Mouse (Mus musculus): ENCODE results near the gene Creb3.
"Not testable (repeated sequence)": the region's sequence is repeated elsewhere in the genome, so short reads cannot be mapped to it uniquely, and the experiment has no call there.

Gene Creb3

GRCm38 (mm10) chr4:43583421-43583820, 21.3 kb downstream of the Creb3 start:
- peak in 1 of 2 experiments; percentile 23 for DNase-seq (ENCODE audit: low spot score in 2 of 2)

GRCm38 (mm10) chr4:43584444-43585416, 22.6 kb downstream of the Creb3 start, which contains the start of gene Msmp:
Gene Msmp (minus strand): TSS chr4:43584494.
- peak in 1 of 2 experiments; percentile 25 for DNase-seq (ENCODE audit: low spot score in 2 of 2)

- DNase-seq (ENCODE audit: low spot score in 2 of 2) = no peak
Observed at GRCm38 (mm10) chr4:43585682-43586081, 23.6 kb downstream of the Creb3 start.

GRCm38 (mm10) chr4:43586411-43586810, 24.3 kb downstream of the Creb3 start:
- peak; percentile 27 to 28 for DNase-seq (ENCODE audit: low spot score in 2 of 2)

GRCm38 (mm10) chr4:43587681-43588080, 25.5 kb downstream of the Creb3 start:
- DNase-seq (ENCODE audit: low spot score in 2 of 2) = no peak

- DNase-seq (ENCODE audit: low spot score in 2 of 2) = peak; percentile 35 to 57
Observed at GRCm38 (mm10) chr4:43591543-43591942, 29.4 kb downstream of the Creb3 start.

- no peak for DNase-seq (ENCODE audit: low spot score in 2 of 2)
Observed at GRCm38 (mm10) chr4:43591961-43592360, 29.8 kb downstream of the Creb3 start.

- DNase-seq (ENCODE audit: low spot score in 2 of 2) = peak in 1 of 2 experiments; percentile 28
Observed at GRCm38 (mm10) chr4:43593453-43593852, 31.3 kb downstream of the Creb3 start.

GRCm38 (mm10) chr4:43596597-43596996, 34.5 kb downstream of the Creb3 start:
- DNase-seq (ENCODE audit: low spot score in 2 of 2) = not testable (repeated sequence)

GRCm38 (mm10) chr4:43598200-43598599, 36.1 kb downstream of the Creb3 start:
- DNase-seq (ENCODE audit: low spot score in 2 of 2) = peak in 1 of 2 experiments; percentile 5

GRCm38 (mm10) chr4:43598650-43599380, 36.7 kb downstream of the Creb3 start:
- peak in 1 of 2 experiments; percentile 4 for DNase-seq (ENCODE audit: low spot score in 2 of 2)

- peak in 1 of 2 experiments; percentile 6 for DNase-seq (ENCODE audit: low spot score in 2 of 2)
Observed at GRCm38 (mm10) chr4:43600195-43600934, 38.2 kb downstream of the Creb3 start.

GRCm38 (mm10) chr4:43604099-43604498, 42.0 kb downstream of the Creb3 start:
- peak in 1 of 2 experiments; percentile 5 for DNase-seq (ENCODE audit: low spot score in 2 of 2)

GRCm38 (mm10) chr4:43604751-43605685, 42.9 kb downstream of the Creb3 start:
- peak in 1 of 2 experiments; percentile 19 for DNase-seq (ENCODE audit: low spot score in 2 of 2)

- DNase-seq (ENCODE audit: low spot score in 2 of 2) = peak in 1 of 2 experiments; percentile 8
Observed at GRCm38 (mm10) chr4:43612534-43612933, 50.4 kb downstream of the Creb3 start.

GRCm38 (mm10) chr4:43613060-43613730, 51.1 kb downstream of the Creb3 start:
- DNase-seq (ENCODE audit: low spot score in 2 of 2) = peak in 1 of 2 experiments; percentile 15

Measured in right cerebral cortex, postnatal 10 days (tissue).